Mouse (Mus musculus): ENCODE measurements around the gene Fgf2.

The Fgf2 gene

DNA sequence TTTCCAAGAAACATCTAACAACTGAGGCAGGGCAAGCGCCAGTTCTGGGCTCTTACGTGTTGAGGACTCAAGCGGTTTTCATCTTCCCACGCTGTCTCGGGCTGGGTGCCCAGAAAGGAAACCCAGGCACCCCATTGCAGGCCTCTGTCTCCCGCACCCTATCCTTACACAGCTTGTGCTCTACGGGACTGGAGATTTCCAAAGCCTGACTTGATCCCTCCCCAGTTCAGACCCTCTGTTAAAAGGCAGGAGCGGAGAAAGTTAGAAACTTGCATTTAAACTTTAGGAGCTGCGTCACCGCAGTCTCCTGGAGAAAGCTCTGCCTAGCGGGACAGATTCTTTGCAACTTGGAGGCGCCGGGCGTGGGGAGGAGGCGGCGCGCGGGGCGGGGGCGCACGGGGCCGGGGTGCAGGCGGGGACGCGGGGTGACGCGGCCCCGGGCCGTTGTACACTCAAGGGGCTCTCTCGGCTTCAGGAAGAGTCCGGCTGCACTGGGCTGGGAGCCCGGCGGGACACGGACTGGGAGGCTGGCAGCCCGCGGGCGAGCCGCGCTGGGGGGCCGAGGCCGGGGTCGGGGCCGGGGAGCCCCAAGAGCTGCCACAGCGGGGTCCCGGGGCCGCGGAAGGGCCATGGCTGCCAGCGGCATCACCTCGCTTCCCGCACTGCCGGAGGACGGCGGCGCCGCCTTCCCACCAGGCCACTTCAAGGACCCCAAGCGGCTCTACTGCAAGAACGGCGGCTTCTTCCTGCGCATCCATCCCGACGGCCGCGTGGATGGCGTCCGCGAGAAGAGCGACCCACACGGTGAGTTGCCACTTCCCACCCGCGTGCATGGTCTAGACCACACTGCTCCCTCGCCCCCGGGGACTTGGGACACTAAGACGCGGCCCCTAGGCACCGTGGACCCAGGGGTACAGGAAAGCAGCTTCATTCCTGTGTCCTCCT lies at the start of gene Fgf2:
Gene Fgf2 (plus strand): TSS at position 126 of the 945 bp plus-strand sequence.
- no peak for DNase-seq (ENCODE audit: low spot score)

DNA sequence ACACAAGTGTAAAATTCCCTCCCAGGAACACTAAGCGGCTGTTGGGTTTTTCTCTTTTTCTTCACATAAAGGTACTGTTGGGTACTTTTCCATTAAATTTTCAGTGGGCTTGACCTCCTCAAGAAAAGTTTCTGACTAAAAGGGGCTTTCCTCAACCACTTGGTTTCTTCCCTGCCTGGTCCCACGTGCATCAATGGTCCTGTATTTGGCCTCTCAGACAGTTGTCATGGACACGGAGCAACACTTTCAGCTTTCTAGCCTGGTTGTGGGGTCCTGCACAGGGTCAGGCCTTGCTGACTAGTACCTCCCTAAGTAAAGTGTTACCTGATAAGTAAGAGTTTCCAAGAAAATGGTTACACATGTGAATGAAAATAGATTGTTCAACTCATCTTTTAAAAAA lies 48.7 kb upstream of the Fgf2 start:
- DNase-seq (ENCODE audit: low spot score): no peak

DNA sequence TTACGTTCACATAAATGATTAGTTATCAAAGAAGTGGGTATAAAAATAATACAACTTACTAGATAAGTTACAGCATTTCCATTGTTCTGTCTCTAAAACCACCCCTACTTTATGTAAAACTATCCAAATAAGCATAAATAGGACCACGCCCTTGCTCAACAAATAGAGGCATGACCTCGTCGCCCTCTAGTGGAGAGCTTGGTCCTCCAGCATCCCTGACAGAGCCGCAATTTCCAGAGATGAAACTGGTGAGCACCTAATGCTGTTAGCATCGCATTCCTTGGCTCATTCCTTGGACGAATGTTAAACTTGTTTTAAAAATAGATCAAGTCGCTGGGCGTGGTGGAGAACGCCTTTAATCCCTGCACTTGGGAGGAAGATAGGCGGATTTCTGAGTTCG lies 45.5 kb upstream of the Fgf2 start:
- no peak for DNase-seq (ENCODE audit: low spot score)

DNA sequence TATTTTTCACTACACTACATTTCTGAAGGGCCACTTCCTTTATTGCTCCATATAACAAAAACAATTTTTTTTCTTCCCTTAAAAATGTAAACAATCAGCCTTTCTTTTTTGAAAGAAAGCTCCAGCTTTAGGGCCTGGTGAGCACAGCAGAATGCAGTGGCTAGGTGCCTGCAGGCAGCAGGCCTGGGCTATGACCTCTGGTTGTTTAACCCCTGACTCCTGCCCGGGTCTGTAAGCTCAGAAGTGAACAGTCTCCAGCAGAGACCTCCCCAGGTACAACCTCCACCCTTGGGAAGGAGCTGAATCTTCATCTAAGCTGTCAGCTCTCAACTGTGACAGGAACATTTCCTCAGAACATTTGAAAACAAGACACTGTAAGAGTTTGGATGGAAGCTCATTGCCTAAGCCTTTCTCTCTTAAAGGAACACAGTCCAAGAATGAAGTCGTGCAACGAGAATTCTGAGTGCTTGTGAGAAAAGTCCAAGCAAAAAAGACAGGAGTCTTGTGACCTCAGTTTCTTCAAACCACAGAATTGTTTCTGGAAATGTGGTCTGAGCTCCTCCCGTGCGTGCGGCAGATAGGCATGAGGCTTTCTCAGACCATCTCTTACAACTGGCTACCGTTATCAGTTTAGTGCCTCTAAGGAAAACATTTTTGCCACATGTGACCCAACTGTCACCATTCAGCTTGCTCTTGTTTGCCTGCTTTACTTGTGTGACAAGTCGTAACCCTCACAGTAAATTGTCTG lies 44.6 kb upstream of the Fgf2 start:
- no peak for DNase-seq (ENCODE audit: low spot score)

DNA sequence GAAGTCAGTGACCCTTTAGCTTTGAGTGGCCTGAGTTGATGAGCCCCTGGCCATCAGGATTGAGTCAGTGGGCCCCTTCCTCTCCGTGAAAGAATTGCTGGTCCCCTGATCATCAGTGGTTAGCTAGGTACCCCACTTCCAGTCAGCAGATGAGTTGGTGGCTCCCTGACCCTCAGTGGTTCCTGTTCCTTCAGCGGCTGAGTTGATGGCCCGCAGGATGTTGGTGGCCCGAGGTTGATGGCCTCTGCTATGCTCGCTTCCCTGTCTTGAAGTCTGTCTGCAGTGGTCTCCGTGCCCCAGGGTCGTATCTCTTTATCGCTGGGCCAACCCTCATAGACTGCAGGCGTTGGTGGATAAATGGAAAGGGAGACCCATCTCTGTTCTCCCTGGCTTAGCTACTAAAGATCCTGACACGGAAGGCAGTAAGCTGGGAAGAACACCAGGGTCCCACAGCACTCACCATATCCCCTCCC lies 36.2 kb upstream of the Fgf2 start:
- DNase-seq (ENCODE audit: low spot score): no peak

DNA sequence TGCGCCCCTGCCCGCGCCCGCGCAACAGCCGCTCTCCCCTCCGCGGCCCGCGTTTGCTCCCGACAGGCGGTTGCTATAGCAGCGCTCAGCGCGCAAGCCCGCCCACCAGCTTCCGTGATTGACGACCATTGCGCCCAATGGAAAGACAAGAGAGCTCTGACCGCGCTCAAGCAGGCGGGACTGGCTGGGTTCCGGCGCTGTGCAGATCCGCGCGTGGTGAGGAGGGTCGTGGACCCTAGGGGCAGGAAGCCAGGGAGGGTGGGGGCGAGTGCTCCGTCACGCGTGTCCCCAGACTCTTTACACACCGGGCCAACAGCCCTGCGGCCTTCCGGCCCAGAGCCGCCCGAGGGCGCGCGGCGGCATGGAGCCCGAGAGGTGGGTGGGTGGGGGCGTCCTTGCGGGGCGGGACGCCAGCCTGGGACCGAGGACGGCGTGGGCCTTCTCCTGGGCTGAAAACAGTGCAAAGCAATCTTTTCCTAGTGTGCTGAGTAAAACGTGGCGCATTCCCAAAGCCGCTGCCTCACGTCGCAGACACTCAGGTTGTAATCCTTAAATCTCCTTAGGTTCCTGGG lies 35.7 kb upstream of the Fgf2 start, which contains the start of the genes Bbs12 and Cetn4:
Gene Bbs12 (plus strand): TSS at position 185 of the 572 bp plus-strand sequence.
Gene Cetn4 (minus strand): TSS at position 339 of the 572 bp plus-strand sequence.
- peak; percentile 94 for DNase-seq (ENCODE audit: low spot score)

DNA sequence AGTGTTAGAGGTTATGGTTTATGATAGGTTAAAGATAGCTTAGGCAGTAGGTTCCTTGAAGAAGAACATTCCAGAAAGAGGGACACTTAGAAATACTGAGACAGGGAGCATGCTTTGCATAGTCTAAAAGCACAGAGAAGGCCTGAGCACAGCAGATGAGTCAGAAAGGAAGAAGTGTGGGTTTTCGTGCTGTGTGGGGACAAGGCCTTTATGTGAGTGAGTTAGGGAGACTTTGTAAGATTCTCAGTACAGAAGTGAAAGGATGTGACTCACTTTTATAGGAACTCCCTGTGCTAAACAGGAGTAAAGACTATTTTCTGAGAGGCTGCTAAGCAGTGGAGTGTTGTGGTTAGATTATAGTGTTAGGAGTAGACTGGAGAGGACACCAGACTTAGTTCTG lies 34.8 kb upstream of the Fgf2 start:
- no peak for DNase-seq (ENCODE audit: low spot score)

DNA sequence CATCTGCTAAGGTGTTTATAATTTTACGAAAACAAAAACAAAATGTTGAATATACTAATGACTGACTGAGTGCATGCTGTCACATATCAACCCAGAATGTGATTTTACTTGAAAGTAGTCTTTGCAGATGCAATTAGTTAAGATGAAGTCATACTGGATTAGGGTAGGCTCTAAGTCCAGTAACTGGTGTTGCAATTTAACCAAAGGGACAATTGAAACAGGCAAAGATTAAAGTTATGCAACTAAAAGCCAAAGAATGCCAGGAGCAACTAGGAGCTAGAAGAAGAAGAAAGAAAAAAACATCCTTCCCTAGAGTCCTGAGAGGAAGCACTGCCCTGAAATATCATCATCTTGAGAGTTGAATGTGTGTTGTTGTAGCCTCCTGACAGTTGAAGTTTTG lies 31.9 kb upstream of the Fgf2 start:
- no peak for DNase-seq (ENCODE audit: low spot score)

DNA sequence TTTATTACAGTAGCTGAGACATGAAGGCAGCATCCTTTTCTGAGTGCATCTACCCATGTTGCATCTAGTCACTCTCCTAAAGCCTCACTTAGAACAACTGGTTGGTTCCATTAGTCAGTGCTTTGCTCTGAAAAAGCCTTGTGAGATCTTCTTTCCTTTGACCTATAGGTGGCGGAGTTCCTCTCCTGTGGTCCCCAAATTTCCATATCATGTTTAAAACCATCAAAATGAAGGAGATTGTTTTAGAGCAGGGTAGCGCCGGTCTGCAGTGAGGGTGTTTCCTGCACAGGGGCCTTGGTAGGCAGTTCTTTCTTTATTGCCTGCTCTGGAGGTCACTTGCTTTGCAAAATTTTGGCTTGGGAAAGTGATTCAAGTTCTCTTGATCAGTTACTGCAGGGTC lies 23.8 kb upstream of the Fgf2 start:
- no peak for DNase-seq (ENCODE audit: low spot score)

DNA sequence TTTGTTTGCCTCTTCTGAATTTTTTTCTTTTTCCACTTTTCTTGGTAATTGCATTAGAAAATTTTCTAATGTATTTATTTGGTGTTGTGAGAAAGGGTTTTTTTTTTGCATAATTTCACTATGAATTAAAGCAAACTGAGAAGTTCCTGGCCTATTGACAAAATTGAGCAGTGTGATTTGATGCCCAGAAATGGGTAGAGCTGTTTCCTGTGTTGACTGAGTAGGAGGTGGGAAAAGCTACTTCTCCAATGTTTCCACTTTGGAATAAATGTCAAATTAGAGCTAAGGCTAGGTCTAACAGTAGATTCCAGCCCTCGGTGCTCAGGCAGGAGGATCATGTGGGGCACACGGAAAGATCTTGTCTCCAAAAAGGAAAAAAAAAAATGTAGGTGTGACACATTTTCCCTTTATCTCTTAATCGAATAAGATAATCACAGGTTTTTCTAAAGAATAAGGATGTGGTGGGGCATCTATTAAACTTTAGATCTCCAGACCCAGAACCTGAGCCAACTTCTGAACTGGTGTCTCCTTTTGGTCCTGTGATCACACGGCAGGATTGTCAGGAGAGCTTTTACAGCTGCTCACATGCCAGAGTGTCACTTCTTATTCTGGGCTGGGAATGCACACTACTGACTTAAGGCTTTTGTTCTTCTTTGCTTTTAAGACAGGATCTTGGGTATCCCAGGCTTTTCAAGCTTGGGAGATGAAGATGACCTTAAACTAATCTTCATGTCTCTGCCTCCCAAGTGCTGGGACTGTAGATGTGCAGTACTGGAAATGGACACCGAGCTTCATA lies 22.6 kb upstream of the Fgf2 start:
- no peak for DNase-seq (ENCODE audit: low spot score)

DNA sequence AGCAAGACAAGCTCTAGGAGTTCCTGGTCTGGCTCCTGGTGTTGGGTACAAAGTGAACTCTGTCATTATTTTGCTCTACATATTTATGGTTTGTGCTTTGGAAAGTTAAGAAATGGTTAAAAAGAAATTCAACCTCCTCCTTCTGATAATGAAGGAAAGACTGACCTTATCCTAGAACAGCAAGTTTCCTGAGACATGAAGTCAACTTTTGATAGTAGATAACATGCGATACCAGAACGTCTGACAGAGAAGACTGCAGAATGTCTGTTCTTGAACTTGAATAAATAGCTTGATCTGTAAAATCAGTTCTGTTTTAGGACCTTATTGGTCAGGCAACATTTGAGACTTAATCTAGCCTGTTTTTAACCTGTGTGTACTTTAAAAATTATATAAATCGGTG lies 21.5 kb upstream of the Fgf2 start:
- DNase-seq (ENCODE audit: low spot score): no peak

DNA sequence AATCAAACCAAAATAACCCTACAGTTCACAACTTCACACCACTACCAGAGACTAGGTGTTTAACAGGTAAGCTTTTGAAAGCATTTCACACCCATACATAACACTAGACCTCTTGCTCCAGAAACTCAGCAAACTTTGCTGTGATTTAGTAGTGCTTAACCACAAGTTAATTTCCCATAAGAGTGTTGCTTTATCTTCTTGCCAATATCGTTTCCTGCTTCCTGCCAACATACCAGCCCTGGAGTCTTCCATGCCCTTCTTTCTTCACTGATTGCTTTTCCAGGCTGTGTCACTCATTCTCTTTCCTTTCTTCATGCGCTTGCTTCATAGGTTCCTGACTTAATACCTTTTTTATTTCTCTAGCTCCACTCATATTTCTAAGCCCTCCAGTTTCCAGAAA lies 19.7 kb upstream of the Fgf2 start:
- DNase-seq (ENCODE audit: low spot score): no peak

DNA sequence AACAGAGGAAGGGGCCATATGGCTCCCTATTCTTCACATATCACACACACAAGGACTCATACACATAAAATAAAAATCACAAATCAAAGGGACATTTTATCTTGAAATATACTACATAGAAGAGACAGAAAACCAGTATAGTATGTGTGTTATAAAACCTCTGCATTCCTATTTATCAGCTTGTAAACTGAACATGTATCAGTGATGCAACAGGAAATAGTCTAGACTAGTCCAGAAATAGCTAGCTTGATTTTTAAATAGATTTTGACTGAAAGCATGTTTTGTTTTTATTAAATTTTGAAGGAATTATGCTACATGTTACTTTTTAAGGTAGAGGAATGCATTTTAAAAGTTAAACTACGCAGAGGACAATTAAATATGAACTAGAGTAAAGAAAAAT lies 18.2 kb upstream of the Fgf2 start:
- no peak for DNase-seq (ENCODE audit: low spot score)

DNA sequence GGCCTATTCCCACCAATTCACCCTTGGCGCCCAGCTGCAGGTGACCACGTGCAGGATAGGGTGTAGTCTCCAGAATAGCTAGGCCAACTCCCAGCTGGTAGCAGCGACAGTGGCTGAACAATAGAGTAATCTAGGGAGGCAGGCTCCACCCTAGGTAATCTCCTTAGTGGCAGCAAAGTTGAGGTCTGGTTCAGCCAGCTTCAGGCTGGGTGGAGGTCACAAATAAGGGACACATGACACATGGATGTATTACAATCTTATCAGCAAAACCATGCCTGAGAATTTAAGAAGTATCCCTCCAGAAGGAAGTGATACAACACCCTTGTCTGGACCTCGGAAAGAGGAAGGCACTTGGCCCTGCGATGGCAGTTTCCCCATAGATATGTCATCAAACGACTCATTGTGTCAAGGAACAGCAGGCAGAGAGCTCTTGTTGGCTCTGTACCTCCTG lies 16.1 kb upstream of the Fgf2 start:
- no peak for DNase-seq (ENCODE audit: low spot score)

DNA sequence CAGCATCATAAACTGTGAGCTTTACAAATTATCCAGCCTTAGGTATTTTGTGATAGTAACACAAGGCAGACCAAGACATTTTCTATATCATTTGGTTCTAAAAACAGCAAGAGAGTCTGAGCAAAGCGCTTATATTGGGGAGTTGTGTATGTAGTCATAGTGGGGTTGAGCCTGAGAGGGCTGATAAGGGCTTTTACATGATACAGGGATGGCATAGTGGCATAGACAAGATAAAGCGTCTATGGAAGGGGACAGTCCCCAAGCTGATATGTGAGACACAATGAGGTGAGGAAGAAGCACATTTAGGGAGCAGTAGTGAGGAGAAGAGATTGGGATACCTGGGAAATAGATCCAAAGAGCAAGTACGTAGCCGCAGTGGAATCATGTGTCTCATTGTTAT lies 14.1 kb upstream of the Fgf2 start:
- no peak for DNase-seq (ENCODE audit: low spot score)

DNA sequence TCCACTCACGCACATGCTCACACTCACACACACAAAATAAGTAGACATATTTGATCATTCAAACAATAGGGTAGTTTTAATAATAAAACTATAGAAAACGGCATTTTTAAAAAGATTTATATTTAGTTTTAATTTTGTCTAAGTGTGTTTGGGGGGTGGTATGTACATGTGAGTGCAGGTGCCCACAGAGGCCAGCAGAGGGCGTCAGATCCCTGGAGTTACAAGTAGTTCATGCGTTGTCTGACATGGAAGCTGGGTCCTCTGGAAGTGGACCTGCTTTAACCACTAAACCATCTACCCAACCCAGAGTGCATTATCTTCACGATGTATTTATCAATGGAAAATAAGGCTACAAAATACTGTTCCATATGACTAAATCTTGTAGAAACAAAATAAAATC lies 7.0 kb upstream of the Fgf2 start:
- no peak for DNase-seq (ENCODE audit: low spot score)

DNA sequence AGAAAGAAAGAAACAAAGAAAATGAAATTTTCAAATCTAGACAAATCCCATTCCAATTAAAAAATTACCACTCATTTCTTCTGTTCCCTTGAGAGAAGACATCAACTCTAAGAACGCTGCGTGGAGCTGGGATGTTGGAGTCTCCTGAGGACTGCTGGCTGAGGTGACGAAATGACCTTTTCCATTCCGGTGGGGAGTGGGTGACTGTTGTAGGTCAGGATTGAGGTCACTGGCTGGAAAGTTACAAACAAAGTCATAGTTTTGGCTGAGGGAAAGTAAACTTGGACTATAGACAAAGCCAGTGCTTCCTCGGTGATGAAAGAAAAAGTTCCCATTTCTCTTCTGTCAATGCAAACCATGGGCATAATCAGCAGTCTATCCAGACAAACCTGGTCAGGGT lies 5.3 kb upstream of the Fgf2 start:
- DNase-seq (ENCODE audit: low spot score): no peak

DNA sequence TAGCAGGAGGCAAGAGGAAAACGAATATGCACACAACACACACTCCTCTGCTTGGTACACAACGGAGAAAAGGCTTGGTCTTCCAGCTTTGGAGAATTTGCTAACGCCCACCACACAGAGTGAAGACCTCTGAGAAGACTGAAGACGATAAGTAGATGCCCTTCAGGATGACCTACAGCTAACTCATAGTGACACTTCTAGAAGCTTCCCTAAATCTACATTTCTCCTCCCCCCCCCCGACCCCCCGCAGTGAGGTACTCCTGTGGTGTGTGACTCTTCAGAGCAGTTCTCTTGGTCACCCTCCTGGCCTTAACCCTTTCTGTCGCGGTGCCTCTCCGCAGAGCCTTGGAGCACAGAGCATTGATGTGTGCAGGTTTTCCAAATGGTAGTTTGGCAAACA lies 475 bp upstream of the Fgf2 start:
- no peak for DNase-seq (ENCODE audit: low spot score)

DNA sequence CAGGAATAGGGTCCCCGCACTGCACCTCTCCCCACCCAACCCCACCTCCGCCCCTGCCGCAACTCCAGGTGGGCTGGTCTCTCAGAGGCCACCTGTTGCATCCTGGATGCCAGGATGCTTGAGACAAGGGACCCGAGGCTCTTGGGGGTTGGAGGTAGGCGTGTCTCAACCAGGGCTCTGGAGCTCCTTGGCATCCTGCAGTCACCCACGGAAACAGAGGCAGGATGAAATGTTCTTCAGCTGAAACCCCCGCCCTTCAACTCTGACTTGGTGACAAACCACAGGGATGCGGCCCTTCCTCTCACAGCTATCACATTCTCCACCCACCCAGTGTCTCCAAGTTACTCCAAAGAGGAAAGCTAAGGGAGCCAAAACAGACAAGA lies 1.0 kb downstream of the Fgf2 start:
- no peak for DNase-seq (ENCODE audit: low spot score)

DNA sequence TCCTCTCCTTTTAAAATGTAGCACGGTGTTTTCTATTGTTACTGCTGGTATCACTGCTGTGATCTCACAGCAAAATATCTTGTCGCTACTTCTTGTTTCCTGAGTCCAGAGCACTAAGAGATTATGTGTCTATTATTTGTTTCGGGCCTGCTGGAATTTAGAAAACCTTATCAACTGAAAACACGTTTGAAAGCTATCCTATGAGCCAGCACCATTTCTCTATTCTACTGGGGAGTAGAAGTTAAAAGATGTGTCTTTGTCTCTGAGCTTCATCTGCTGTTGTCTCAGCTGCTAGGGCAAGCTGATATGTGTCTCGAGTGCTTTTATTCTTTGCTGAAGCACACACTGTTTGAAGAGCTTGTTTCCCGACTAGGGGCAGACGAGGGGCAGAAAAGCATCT lies 2.2 kb downstream of the Fgf2 start:
- DNase-seq (ENCODE audit: low spot score): no peak

DNA sequence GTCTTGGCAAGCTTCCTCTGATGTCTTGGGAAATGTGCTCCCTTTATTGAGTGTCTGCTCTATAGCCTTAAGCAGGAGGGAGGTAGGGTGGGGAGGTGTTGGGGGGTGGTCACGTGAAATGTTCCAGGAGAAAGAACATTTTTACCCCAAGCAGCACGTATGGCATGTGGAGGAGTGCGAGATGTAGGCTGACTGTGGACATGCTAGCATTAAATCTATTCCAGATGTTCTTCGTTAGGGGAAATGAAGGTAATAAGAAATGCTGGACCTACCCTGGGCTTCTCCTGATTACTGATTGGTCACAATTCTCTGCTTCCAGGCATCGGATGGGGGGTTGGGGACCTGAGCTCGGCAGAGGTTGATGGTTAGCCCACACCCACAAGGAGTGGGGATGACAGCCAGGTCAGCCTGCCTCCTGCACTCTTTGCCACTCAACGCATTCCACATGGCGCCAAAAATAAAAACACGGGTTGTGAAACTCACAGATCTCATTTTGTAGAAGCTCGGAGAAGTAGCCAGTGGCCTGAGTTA lies 5.9 kb downstream of the Fgf2 start:
- DNase-seq (ENCODE audit: low spot score): no peak

DNA sequence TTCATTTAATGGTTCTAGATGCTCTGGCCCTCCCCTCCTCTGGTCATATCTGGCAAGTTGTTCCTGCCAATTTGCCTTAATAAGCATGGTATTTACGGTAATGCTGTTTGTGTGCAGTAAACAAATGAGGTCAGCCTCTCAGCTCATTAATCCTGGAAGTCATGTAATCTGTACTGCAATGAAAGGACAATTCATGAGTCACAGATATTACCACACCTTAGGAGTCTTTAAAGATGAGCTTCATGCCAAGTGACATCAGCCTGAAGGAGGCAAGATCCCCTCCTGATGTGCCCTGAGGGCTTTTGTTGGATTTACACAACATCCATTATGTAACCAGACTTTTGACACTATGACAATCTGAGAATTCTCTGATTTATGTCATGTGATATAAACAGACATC lies 6.6 kb downstream of the Fgf2 start:
- DNase-seq (ENCODE audit: low spot score): no peak
